Mouse (Mus musculus) erythroblast, embryonic 14.5 days (primary cell): ENCODE results near the gene A830031A19Rik.

ENCODE experiments used
- GATA1 ChIP-seq: IDR thresholded peaks from 2 replicates; pipeline ENCODE4 v1.6.1; 2012; ENCODE audit warnings: low read length, inconsistent platforms, mixed read lengths
- TAL1 ChIP-seq: IDR thresholded peaks from 3 replicates; pipeline ENCODE4 v1.6.1; 2012; ENCODE audit warnings: low read length, inconsistent platforms, mixed read lengths

DNA sequence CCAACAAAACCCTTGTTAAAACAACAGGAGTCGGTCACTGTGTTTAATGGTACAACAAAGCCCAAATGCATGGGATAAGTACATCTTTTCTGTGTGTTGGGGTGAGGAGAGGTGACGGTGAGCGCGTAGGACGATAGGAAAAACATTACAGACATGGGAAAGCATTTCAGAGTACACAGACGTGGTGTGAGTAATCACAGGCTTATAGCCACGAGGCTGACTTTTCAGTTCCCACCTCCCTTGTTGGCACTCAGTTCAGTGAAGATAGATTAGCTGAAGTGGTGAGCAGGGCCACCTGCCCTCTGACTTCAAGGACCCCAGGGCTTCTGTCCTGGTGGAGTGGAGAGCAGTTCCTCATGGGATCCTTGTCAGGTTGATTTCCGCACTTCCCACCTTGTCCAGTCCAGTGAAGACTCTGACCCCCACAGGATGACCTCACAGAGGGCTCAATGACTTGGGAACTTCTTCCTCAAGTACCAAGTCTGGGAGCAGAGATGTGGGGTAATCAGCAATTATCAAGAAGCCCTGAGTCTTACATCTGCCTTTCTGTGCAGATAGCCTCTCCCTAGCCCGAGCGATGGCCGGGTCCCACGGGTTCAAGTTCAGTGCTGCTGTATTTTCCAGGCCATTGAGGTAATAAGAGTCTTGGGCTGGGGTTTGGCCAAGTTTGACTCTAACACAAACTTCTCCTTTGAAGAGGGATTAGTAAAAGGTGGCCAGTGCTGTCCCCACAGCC lies 40.3 kb upstream of the A830031A19Rik start:
- TF ChIP-seq GATA1: no peak
- TF ChIP-seq TAL1: no peak
